Mouse (Mus musculus): ENCODE results near the gene Gabpb1. TPM values are rescaled to one million over a fixed set of nuclear protein-coding genes. Genes with fewer than 3 reads are reported as not detected.

Gene Gabpb1
- 76.4 and 78.0 TPM in 2 replicates for polyA plus RNA-seq (2016; fragmentation: Nextera tagmentation; extraction: Ambion mirVana)

DNA sequence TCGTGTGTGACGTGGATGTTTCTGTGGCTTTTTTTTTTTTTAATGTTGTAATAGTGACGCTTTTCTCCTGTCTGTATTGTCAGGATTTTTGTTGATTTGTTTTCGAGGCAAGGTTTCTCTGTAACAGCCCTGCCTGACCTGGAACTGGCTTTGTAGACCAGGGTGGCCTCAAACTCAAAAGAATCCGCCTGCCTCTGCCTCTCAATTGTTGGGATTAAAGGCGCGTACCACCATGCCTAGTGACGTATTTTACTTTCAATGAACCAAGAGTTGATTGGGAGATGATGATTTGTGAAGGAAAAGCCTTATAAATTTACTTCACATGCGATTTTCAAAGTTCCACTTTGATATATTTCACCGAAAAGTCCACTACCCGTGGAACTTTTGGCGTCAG, at the start of gene Gabpb1:
Gabpb1 (minus strand) TSS at position 216 of the 394 bp plus-strand sequence.
- no peak for ATAC-seq (ENCODE audit: low FRiP score, low read depth)
- Histone ChIP-seq H3K4me3 (peak within 1 kb of the TSS; percentile 100), H3K27me3 (no peaks in the 10 kb centered on the region), H3K4me1 (peaks cover 30% of the 10 kb centered on the region), H3K27ac (replicated peaks) (peak within 1 kb of the TSS; percentile 100), H3K36me3 (peaks cover 20% of the 10 kb centered on the region), H3K9ac (replicated peaks) (peak within 1 kb of the TSS; percentile 99), H3K4me2 (replicated peaks) (peak within 1 kb of the TSS; percentile 72), H3K9me3 (peaks cover 4% of the 10 kb centered on the region)
- 25% methylated on average over 12 of the region's 12 CpGs for WGBS

GRCm38 (mm10) chr2:126712950-126713349, 36.8 kb upstream of the Gabpb1 start:
- H3K27me3 ChIP-seq = no peaks in the 10 kb centered on the region
- H3K9me3 ChIP-seq = no peaks in the 10 kb centered on the region
- H3K9ac ChIP-seq (replicated peaks) = no peak overlapping the region
- H3K4me3 ChIP-seq = no peak overlapping the region
- no peak for ATAC-seq (ENCODE audit: low FRiP score, low read depth)
- H3K27ac ChIP-seq (replicated peaks) = no peak overlapping the region
- no peaks in the 10 kb centered on the region for H3K36me3 ChIP-seq
- H3K4me1 ChIP-seq = peaks cover 7% of the 10 kb centered on the region
- H3K4me2 ChIP-seq (replicated peaks) = no peak overlapping the region

DNA sequence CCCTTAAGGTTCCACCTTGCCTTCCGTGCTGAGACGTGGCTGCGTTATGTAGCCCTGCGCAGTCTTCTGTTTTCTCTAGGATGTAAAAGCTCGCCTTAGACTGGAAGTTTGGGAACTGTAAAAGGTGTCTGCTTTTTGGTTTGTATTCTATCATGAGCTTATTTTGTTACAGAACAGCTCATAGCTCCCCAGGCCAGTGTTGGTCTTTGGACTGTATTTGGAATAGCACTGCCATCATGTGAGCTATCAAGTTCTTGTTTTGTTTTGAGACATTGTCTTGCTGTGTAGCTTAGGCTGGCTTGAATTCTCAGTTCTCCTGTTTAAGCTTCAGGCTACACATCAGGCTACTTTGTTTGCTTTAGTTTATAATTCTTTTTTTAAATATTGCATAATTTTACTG, 36.4 kb upstream of the Gabpb1 start:
- Histone ChIP-seq H3K9me3 (no peaks in the 10 kb centered on the region), H3K4me3 (no peak overlapping the region), H3K4me2 (replicated peaks) (no peak overlapping the region), H3K4me1 (peaks cover 9% of the 10 kb centered on the region), H3K27me3 (no peaks in the 10 kb centered on the region), H3K36me3 (no peaks in the 10 kb centered on the region), H3K27ac (replicated peaks) (no peak overlapping the region), H3K9ac (replicated peaks) (no peak overlapping the region)
- ATAC-seq (ENCODE audit: low FRiP score, low read depth) = no peak
- WGBS = 96% methylated on average over 5 of the region's 5 CpGs

- H3K27me3 ChIP-seq = peaks cover 19% of the 10 kb centered on the region
These were observed 32.2 kb upstream of the Gabpb1 start for GRCm38 (mm10) chr2:126708361-126708760.

GRCm38 (mm10) chr2:126707438-126707779, 31.3 kb upstream of the Gabpb1 start:
- H3K9ac ChIP-seq (replicated peaks) = peak overlapping the region; percentile 90
- peak overlapping the region; percentile 90 for H3K4me3 ChIP-seq
- peaks cover 22% of the 10 kb centered on the region for H3K27me3 ChIP-seq
- WGBS = under 1% methylated on average over 22 of the region's 23 CpGs
- peak overlapping the region; percentile 84 for H3K27ac ChIP-seq (replicated peaks)
- peak overlapping the region; percentile 65 for H3K4me2 ChIP-seq (replicated peaks)
- ATAC-seq (ENCODE audit: low FRiP score, low read depth) = peak; percentile 88
- H3K36me3 ChIP-seq = no peaks in the 10 kb centered on the region
- H3K9me3 ChIP-seq = no peaks in the 10 kb centered on the region
- peaks cover 9% of the 10 kb centered on the region for H3K4me1 ChIP-seq

More at GRCm38 (mm10) chr2:126708361-126708760, 32.2 kb upstream of the Gabpb1 start:
- Histone ChIP-seq H3K9me3 (no peaks in the 10 kb centered on the region), H3K4me1 (peaks cover 9% of the 10 kb centered on the region), H3K4me2 (replicated peaks) (peak overlapping the region; percentile 65), H3K36me3 (no peaks in the 10 kb centered on the region), H3K9ac (replicated peaks) (no peak overlapping the region; the same call in 1 of the 2 replicates), H3K27ac (replicated peaks) (no peak overlapping the region), H3K4me3 (peak overlapping the region; percentile 90; the same call in 1 of the 2 replicates)
- no peak for ATAC-seq (ENCODE audit: low FRiP score, low read depth)
- WGBS = 82% methylated on average over 4 of the region's 4 CpGs

- H3K27ac ChIP-seq (replicated peaks) = peak within 1 kb of the TSS; percentile 84
- peaks cover 9% of the 10 kb centered on the region for H3K4me1 ChIP-seq
- 4% methylated on average over 47 of the region's 47 CpGs for WGBS
- no peaks in the 10 kb centered on the region for H3K9me3 ChIP-seq
- no peaks in the 10 kb centered on the region for H3K36me3 ChIP-seq
- H3K9ac ChIP-seq (replicated peaks) = peak within 1 kb of the TSS; percentile 90
- peak within 1 kb of the TSS; percentile 90 for H3K4me3 ChIP-seq
- peaks cover 22% of the 10 kb centered on the region for H3K27me3 ChIP-seq
- ATAC-seq (ENCODE audit: low FRiP score, low read depth) = peak; percentile 100
- H3K4me2 ChIP-seq (replicated peaks) = peak within 1 kb of the TSS; percentile 65
These were observed 30.8 kb upstream of the Gabpb1 start, which contains the start of gene Usp8 for GRCm38 (mm10) chr2:126706759-126707437. Gene Usp8, plus strand, starts transcription at chr2:126707328.

GRCm38 (mm10) chr2:126695285-126695684, 19.1 kb upstream of the Gabpb1 start:
- ATAC-seq (ENCODE audit: low FRiP score, low read depth) = no peak
- H3K4me2 ChIP-seq (replicated peaks) = no peak overlapping the region
- no peaks in the 10 kb centered on the region for H3K9me3 ChIP-seq
- no peak overlapping the region for H3K9ac ChIP-seq (replicated peaks)
- 85% methylated on average over 6 of the region's 6 CpGs for WGBS
- no peak overlapping the region for H3K4me3 ChIP-seq
- H3K36me3 ChIP-seq = no peaks in the 10 kb centered on the region
- H3K4me1 ChIP-seq = no peaks in the 10 kb centered on the region
- H3K27ac ChIP-seq (replicated peaks) = no peak overlapping the region
- H3K27me3 ChIP-seq = peaks cover 4% of the 10 kb centered on the region; the same call in 1 of the 2 replicates

- ATAC-seq (ENCODE audit: low FRiP score, low read depth) = no peak
- H3K4me3 ChIP-seq = no peak overlapping the region
- H3K4me2 ChIP-seq (replicated peaks) = no peak overlapping the region
- 86% methylated on average over 3 of the region's 3 CpGs for WGBS
- no peak overlapping the region for H3K27ac ChIP-seq (replicated peaks)
- no peaks in the 10 kb centered on the region for H3K27me3 ChIP-seq
- H3K9ac ChIP-seq (replicated peaks) = no peak overlapping the region
- H3K9me3 ChIP-seq = no peaks in the 10 kb centered on the region
- H3K4me1 ChIP-seq = no peaks in the 10 kb centered on the region
- no peaks in the 10 kb centered on the region for H3K36me3 ChIP-seq
These were observed 15.2 kb upstream of the Gabpb1 start for GRCm38 (mm10) chr2:126691290-126691689.

DNA sequence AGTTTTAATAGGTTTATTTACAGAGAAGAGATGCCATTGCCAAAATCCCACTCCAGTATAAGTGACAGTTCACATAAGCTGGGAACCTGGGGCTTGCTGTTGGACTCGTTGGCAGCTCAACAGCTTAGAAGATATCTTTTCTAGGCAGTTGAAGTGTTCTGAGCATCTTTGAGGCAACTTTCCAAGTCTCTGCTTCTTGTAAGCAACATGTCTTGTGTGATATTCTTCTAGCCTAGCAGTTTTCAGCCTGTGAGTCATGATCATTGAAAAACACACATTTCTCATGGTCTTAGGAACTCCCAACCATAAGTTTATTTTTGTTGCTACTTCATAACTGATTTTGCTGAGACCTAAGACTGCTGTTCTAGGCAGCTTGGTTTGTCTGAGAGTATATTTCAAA, 6.8 kb upstream of the Gabpb1 start:
- WGBS = 97% methylated on average over 1 of the region's 1 CpGs
- H3K9me3 ChIP-seq = peaks cover 4% of the 10 kb centered on the region
- no peaks in the 10 kb centered on the region for H3K27me3 ChIP-seq
- ATAC-seq (ENCODE audit: low FRiP score, low read depth) = no peak
- no peaks in the 10 kb centered on the region for H3K4me1 ChIP-seq
- H3K36me3 ChIP-seq = peaks cover 36% of the 10 kb centered on the region
- H3K4me2 ChIP-seq (replicated peaks) = no peak overlapping the region
- no peak overlapping the region for H3K27ac ChIP-seq (replicated peaks)
- no peak overlapping the region for H3K4me3 ChIP-seq
- no peak overlapping the region for H3K9ac ChIP-seq (replicated peaks)

- H3K36me3 ChIP-seq = peaks cover 40% of the 10 kb centered on the region
These were observed 6.2 kb upstream of the Gabpb1 start for GRCm38 (mm10) chr2:126682333-126682732.

DNA sequence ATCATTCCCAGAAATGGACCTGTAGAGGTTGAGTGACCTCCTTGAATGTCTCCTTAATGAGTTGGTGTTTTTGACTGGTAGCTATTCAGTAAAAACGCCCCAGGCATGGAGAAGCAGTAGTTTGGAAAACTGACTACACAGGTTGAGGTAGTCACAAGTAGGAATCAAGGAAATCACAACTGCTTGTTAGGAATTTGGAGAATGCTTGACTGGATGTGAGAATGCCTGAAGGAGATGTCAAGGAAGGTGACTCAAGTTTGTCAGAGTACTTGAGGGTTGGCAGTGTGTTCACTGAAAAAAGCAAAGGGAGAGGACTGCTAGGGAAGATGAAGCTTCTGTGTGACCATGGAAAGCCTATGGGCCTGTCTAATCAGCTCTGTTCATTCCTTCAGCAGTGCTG, 1.2 kb upstream of the Gabpb1 start:
- 92% methylated on average over 1 of the region's 1 CpGs for WGBS
- H3K4me3 ChIP-seq = no peak overlapping the region

More at GRCm38 (mm10) chr2:126682333-126682732, 6.2 kb upstream of the Gabpb1 start:
- no peak for ATAC-seq (ENCODE audit: low FRiP score, low read depth)
- Histone ChIP-seq H3K4me3 (no peak overlapping the region), H3K9me3 (peaks cover 4% of the 10 kb centered on the region), H3K27me3 (no peaks in the 10 kb centered on the region), H3K4me2 (replicated peaks) (no peak overlapping the region), H3K4me1 (no peaks in the 10 kb centered on the region), H3K27ac (replicated peaks) (no peak overlapping the region), H3K9ac (replicated peaks) (no peak overlapping the region)
- WGBS = 89% methylated on average over 2 of the region's 2 CpGs

DNA sequence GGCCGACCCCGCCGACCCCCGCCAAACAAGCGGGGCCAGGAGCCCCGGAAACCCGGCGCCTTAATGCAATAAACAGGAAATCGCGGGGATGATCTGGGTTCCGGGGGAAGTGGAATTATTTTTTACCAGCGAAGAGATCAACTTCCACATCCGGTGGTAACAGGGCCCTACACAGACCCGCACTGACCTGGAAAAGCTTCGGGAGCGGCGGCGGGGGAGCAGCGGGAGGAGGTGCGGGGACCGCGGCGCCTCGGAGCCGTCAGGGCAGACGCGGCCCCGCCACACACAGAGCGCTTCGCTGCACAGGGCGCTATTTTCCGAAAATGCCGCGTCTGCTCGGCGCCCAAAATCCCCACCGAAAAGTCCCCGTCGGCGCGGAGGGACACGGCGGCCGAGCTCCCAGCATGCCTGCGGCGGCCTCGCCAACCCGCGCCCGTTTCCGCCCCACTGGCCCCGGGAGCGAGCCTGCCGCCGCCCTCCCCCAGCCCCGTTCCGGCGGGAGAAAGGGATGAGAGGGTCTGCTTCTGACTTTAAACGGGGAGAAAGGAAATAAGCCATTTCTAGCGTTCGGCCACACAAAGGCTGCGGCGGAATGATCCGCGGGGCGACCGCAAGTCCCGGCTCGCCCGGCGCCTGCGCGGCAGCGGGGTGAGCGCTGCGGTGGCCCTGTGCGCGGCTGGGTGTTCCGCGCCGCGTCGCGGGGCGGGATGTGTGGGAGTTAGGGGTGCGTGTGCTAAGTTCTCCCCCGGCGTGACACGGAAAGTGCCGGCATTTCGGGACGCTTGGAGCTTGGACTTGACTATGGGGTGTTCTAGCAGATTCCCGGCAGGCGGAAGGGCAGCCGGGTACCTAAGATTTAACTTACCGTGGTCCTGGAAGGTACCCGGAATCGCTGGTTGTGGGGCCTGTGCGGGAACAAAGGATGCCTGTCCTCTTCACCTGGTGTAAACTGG, 692 bp downstream of the Gabpb1 start:
- under 1% methylated on average over 99 of the region's 99 CpGs for WGBS
- H3K27ac ChIP-seq (replicated peaks) = peak overlapping the region; percentile 100
- ATAC-seq (ENCODE audit: low FRiP score, low read depth) = peak; percentile 90
- H3K4me2 ChIP-seq (replicated peaks) = peak overlapping the region; percentile 72
- H3K4me1 ChIP-seq = peaks cover 30% of the 10 kb centered on the region
- H3K4me3 ChIP-seq = peak overlapping the region; percentile 100
- H3K27me3 ChIP-seq = no peaks in the 10 kb centered on the region
- peaks cover 18% of the 10 kb centered on the region for H3K36me3 ChIP-seq
- peaks cover 2% of the 10 kb centered on the region for H3K9me3 ChIP-seq
- H3K9ac ChIP-seq (replicated peaks) = peak overlapping the region; percentile 99

More for the DNA sequence above, 1.2 kb upstream of the Gabpb1 start:
- Histone ChIP-seq H3K27ac (replicated peaks) (no peak overlapping the region), H3K27me3 (no peaks in the 10 kb centered on the region), H3K36me3 (peaks cover 26% of the 10 kb centered on the region), H3K4me1 (peaks cover 23% of the 10 kb centered on the region), H3K9ac (replicated peaks) (no peak overlapping the region), H3K4me2 (replicated peaks) (peak overlapping the region; percentile 72; the same call in 1 of the 2 replicates), H3K9me3 (peaks cover 4% of the 10 kb centered on the region)
- ATAC-seq (ENCODE audit: low FRiP score, low read depth) = no peak
